Mouse (Mus musculus) heart, adult 18-20 months (tissue): ENCODE results near the gene Tor1a. TPM values are rescaled to one million over a fixed set of nuclear protein-coding genes. Genes with fewer than 3 reads are reported as not detected.
"Not testable (repeated sequence)": the region's sequence is repeated elsewhere in the genome, so short reads cannot be mapped to it uniquely, and the experiment has no call there.

ENCODE experiments used
- DNase-seq, 2 experiments: peaks; one replicate each; pipeline ENCODE4 v3.0.0; 2021 to 2022; ENCODE audit warnings: mixed read lengths in 1 of 2
- total RNA-seq, 2 experiments: library from RNA; stranded (reverse); gene quantifications; 2 replicates each; pipeline ENCODE4 v1.2.3; 2021

Tor1a gene
- total RNA-seq, 2 experiments from 2014 or later: 8.8 to 10.3 TPM

GRCm38 (mm10) chr2:30954797-30955196 lies 12.9 kb downstream of the Tor1a start:
- peak in 1 of 2 experiments; percentile 18 for DNase-seq

- DNase-seq: peak; percentile 89 to 93
Measured at GRCm38 (mm10) chr2:30952824-30953490, 14.8 kb downstream of the Tor1a start, which contains the start of gene Tor1b. Gene Tor1b (plus strand): TSS chr2:30952959.

- DNase-seq: no peak
Measured at GRCm38 (mm10) chr2:30952457-30952823, 15.3 kb downstream of the Tor1a start.

- DNase-seq: peak; percentile 72 to 78
Measured at GRCm38 (mm10) chr2:30942603-30943011, 25.1 kb downstream of the Tor1a start.

- not testable (repeated sequence) for DNase-seq
Measured at GRCm38 (mm10) chr2:30942116-30942515, 25.6 kb downstream of the Tor1a start.

GRCm38 (mm10) chr2:30941586-30941985 lies 26.1 kb downstream of the Tor1a start:
- DNase-seq: no peak

GRCm38 (mm10) chr2:30938574-30938991 lies 29.1 kb downstream of the Tor1a start:
- no peak for DNase-seq

GRCm38 (mm10) chr2:30937731-30938130 lies 30.0 kb downstream of the Tor1a start:
- no peak for DNase-seq

GRCm38 (mm10) chr2:30936808-30937207 lies 30.9 kb downstream of the Tor1a start:
- no peak for DNase-seq

- peak; percentile 73 to 90 for DNase-seq
Measured at GRCm38 (mm10) chr2:30933917-30934450, 33.7 kb downstream of the Tor1a start.

- no peak for DNase-seq
Measured at GRCm38 (mm10) chr2:30933032-30933431, 34.7 kb downstream of the Tor1a start.

- no peak for DNase-seq
Measured at GRCm38 (mm10) chr2:30931922-30932321, 35.8 kb downstream of the Tor1a start.

GRCm38 (mm10) chr2:30930846-30931245 lies 36.9 kb downstream of the Tor1a start:
- not testable (repeated sequence) for DNase-seq

- DNase-seq: peak; percentile 76 to 83
Measured at GRCm38 (mm10) chr2:30929483-30930045, 38.2 kb downstream of the Tor1a start, which contains the start of gene Ptges. Gene Ptges (minus strand): TSS chr2:30929863.

- DNase-seq: peak; percentile 73 to 86
Measured at GRCm38 (mm10) chr2:30928893-30929482, 38.7 kb downstream of the Tor1a start.

- DNase-seq: peak; percentile 78 to 93
Measured at GRCm38 (mm10) chr2:30927844-30928628, 39.7 kb downstream of the Tor1a start.

GRCm38 (mm10) chr2:30927151-30927781 lies 40.5 kb downstream of the Tor1a start:
- peak in 1 of 2 experiments; percentile 36 for DNase-seq

GRCm38 (mm10) chr2:30926381-30926780 lies 41.4 kb downstream of the Tor1a start:
- no peak for DNase-seq

GRCm38 (mm10) chr2:30925181-30925580 lies 42.6 kb downstream of the Tor1a start:
- no peak for DNase-seq

GRCm38 (mm10) chr2:30923099-30923498 lies 44.6 kb downstream of the Tor1a start:
- DNase-seq: no peak

- no peak for DNase-seq
Measured at GRCm38 (mm10) chr2:30920216-30920615, 47.5 kb downstream of the Tor1a start.
